Mouse (Mus musculus) embryonic facial prominence, embryonic 15.5 days (tissue): ENCODE measurements around the gene Pkn2. TPM values are rescaled to one million over a fixed set of nuclear protein-coding genes. Genes with fewer than 3 reads are reported as not detected.

ENCODE experiments used
- ATAC-seq: fragments of 200-750 bp; cut with Nextera tagmentation; 2 replicates; pipeline ENCODE4 v1.8.0; 2017; ENCODE audit warnings: low read depth, moderate TSS enrichment; ENCODE audit not compliant: insufficient number of reproducible peaks, low FRiP score, low TSS enrichment
- H3K27ac ChIP-seq: fragments of 300-500 bp; sonication (generic); replicated peaks from 2 replicates; pipeline ENCODE4 v1.5.1; 2015; ENCODE audit warnings: mild to moderate bottlenecking, inconsistent platforms
- H3K27me3 ChIP-seq: fragments of 300-500 bp; sonication (generic); 2 replicates; pipeline ENCODE4 v1.6.1; 2015; ENCODE audit warnings: inconsistent platforms
- H3K36me3 ChIP-seq: fragments of 300-500 bp; sonication (generic); 2 replicates; pipeline ENCODE4 v1.6.1; 2015; ENCODE audit warnings: mild to moderate bottlenecking, inconsistent platforms
- H3K4me1 ChIP-seq: fragments of 300-500 bp; sonication (generic); 2 replicates; pipeline ENCODE4 v1.6.1; 2015; ENCODE audit warnings: inconsistent platforms
- H3K4me2 ChIP-seq: fragments of 300-500 bp; sonication (generic); replicated peaks from 2 replicates; pipeline ENCODE4 v1.6.1; 2015; ENCODE audit warnings: mild to moderate bottlenecking, inconsistent platforms
- H3K4me3 ChIP-seq: fragments of 300-500 bp; sonication (generic); replicated peaks from 2 replicates; pipeline ENCODE4 v1.5.1; 2015; ENCODE audit warnings: mild to moderate bottlenecking, inconsistent platforms
- H3K9ac ChIP-seq: fragments of 300-500 bp; sonication (generic); 2 replicates; pipeline ENCODE4 v1.6.1; 2015; ENCODE audit warnings: inconsistent platforms
- H3K9me3 ChIP-seq: fragments of 300-500 bp; sonication (generic); replicated peaks from 2 replicates; pipeline ENCODE4 v1.6.1; 2016; ENCODE audit warnings: inconsistent platforms
- WGBS: fragments of 180-500 bp; shearing (Covaris S2); methylation state at CpG from one replicate; pipeline ENCODE4 v1.1.7; 2015; 5-methylcytosine and 5-hydroxymethylcytosine counted together
- polyA plus RNA-seq: library from polyadenylated mRNA; unstranded; fragments of >200 nt; fragmentation: Nextera tagmentation; extraction: Ambion mirVana; gene quantifications from 2 replicates; pipeline ENCODE4 v1.2.1, GENCODE M21; 2015

Pkn2 gene
- polyA plus RNA-seq, 1 experiment from 2014 or later: 41.4 TPM

- H3K9me3 ChIP-seq: no peaks in the 10 kb centered on the region
- H3K36me3 ChIP-seq: no peaks in the 10 kb centered on the region
- H3K27me3 ChIP-seq: no peaks in the 10 kb centered on the region
- H3K4me2 ChIP-seq: no peak overlapping the region
- H3K4me3 ChIP-seq: no peak overlapping the region
- ATAC-seq: no peak
- no peak overlapping the region for H3K9ac ChIP-seq
- no peak overlapping the region for H3K27ac ChIP-seq
- 75% methylated on average over 3 of the region's 3 CpGs for WGBS
- peaks cover 7% of the 10 kb centered on the region for H3K4me1 ChIP-seq
Measured at GRCm38 (mm10) chr3:142886963-142887362, 5.2 kb upstream of the Pkn2 start.

GRCm38 (mm10) chr3:142884594-142884993 lies 2.8 kb upstream of the Pkn2 start:
- no peaks in the 10 kb centered on the region for H3K27me3 ChIP-seq
- H3K4me3 ChIP-seq: no peak overlapping the region
- H3K36me3 ChIP-seq: no peaks in the 10 kb centered on the region
- no peak overlapping the region for H3K27ac ChIP-seq
- no peak overlapping the region for H3K9ac ChIP-seq
- no peaks in the 10 kb centered on the region for H3K9me3 ChIP-seq
- H3K4me1 ChIP-seq: peaks cover 7% of the 10 kb centered on the region
- ATAC-seq: no peak
- no peak overlapping the region for H3K4me2 ChIP-seq

GRCm38 (mm10) chr3:142881589-142881871 lies 274 bp downstream of the Pkn2 start:
- WGBS: 0% methylated on average over 18 of the region's 40 CpGs
- peak overlapping the region; percentile 99 for H3K4me3 ChIP-seq
- ATAC-seq: peak; percentile 62

GRCm38 (mm10) chr3:142880790-142881588 lies 815 bp downstream of the Pkn2 start:
- peak overlapping the region; percentile 99 for H3K4me3 ChIP-seq
- peak overlapping the region; percentile 48 for H3K4me2 ChIP-seq
- H3K36me3 ChIP-seq: no peaks in the 10 kb centered on the region
- peak overlapping the region; percentile 93 for H3K9ac ChIP-seq
- H3K27me3 ChIP-seq: no peaks in the 10 kb centered on the region
- H3K27ac ChIP-seq: peak overlapping the region; percentile 95
- peaks cover 7% of the 10 kb centered on the region for H3K4me1 ChIP-seq
- 0 out of 2 replicates have a peak, but pooled peaks have one; percentile 1 for ATAC-seq
- no peaks in the 10 kb centered on the region for H3K9me3 ChIP-seq
- WGBS: 1% methylated on average over 65 of the region's 72 CpGs

More at GRCm38 (mm10) chr3:142881589-142881871, 274 bp downstream of the Pkn2 start:
- H3K36me3 ChIP-seq: no peaks in the 10 kb centered on the region
- H3K9ac ChIP-seq: peak overlapping the region; percentile 93
- H3K4me1 ChIP-seq: peaks cover 7% of the 10 kb centered on the region
- no peaks in the 10 kb centered on the region for H3K9me3 ChIP-seq
- peak overlapping the region; percentile 95 for H3K27ac ChIP-seq
- peak overlapping the region; percentile 48 for H3K4me2 ChIP-seq
- H3K27me3 ChIP-seq: no peaks in the 10 kb centered on the region

- ATAC-seq: no peak; the same call in 1 of the 2 replicates
- Histone ChIP-seq H3K36me3 (no peaks in the 10 kb centered on the region), H3K4me3 (no peak overlapping the region), H3K4me1 (0 out of 2 replicates have a peak, but pooled peaks cover 2% of the 10 kb centered on the region), H3K4me2 (no peak overlapping the region), H3K9ac (no peak overlapping the region), H3K27ac (no peak overlapping the region), H3K9me3 (no peaks in the 10 kb centered on the region), H3K27me3 (no peaks in the 10 kb centered on the region)
- WGBS: 58% methylated on average over 2 of the region's 2 CpGs
Measured at GRCm38 (mm10) chr3:142863236-142863635, 18.6 kb downstream of the Pkn2 start.

GRCm38 (mm10) chr3:142856832-142857231 lies 25.0 kb downstream of the Pkn2 start:
- H3K9me3 ChIP-seq: no peaks in the 10 kb centered on the region
- ATAC-seq: no peak
- no peaks in the 10 kb centered on the region for H3K36me3 ChIP-seq
- H3K4me3 ChIP-seq: no peak overlapping the region
- H3K4me1 ChIP-seq: no peaks in the 10 kb centered on the region
- H3K27ac ChIP-seq: no peak overlapping the region
- H3K27me3 ChIP-seq: no peaks in the 10 kb centered on the region
- H3K9ac ChIP-seq: no peak overlapping the region
- WGBS: 55% methylated on average over 3 of the region's 3 CpGs
- no peak overlapping the region for H3K4me2 ChIP-seq

GRCm38 (mm10) chr3:142855961-142856472 lies 25.8 kb downstream of the Pkn2 start:
- WGBS: 63% methylated on average over 4 of the region's 4 CpGs
- Histone ChIP-seq H3K4me2 (no peak overlapping the region), H3K4me1 (no peaks in the 10 kb centered on the region), H3K27me3 (no peaks in the 10 kb centered on the region), H3K9ac (no peak overlapping the region), H3K36me3 (no peaks in the 10 kb centered on the region), H3K27ac (no peak overlapping the region), H3K4me3 (no peak overlapping the region), H3K9me3 (no peaks in the 10 kb centered on the region)
- no peak for ATAC-seq

GRCm38 (mm10) chr3:142852911-142853310 lies 28.9 kb downstream of the Pkn2 start:
- 93% methylated on average over 3 of the region's 3 CpGs for WGBS

GRCm38 (mm10) chr3:142851631-142852030 lies 30.2 kb downstream of the Pkn2 start:
- Histone ChIP-seq H3K9me3 (no peaks in the 10 kb centered on the region), H3K4me1 (no peaks in the 10 kb centered on the region), H3K4me3 (no peak overlapping the region), H3K9ac (no peak overlapping the region), H3K27me3 (no peaks in the 10 kb centered on the region), H3K36me3 (no peaks in the 10 kb centered on the region), H3K4me2 (no peak overlapping the region), H3K27ac (no peak overlapping the region)
- ATAC-seq: no peak
- 43% methylated on average over 3 of the region's 3 CpGs for WGBS

More at GRCm38 (mm10) chr3:142852911-142853310, 28.9 kb downstream of the Pkn2 start:
- no peak for ATAC-seq
- Histone ChIP-seq H3K4me1 (no peaks in the 10 kb centered on the region), H3K9me3 (no peaks in the 10 kb centered on the region), H3K4me2 (no peak overlapping the region), H3K27me3 (no peaks in the 10 kb centered on the region), H3K36me3 (no peaks in the 10 kb centered on the region), H3K9ac (no peak overlapping the region), H3K4me3 (no peak overlapping the region), H3K27ac (no peak overlapping the region)

GRCm38 (mm10) chr3:142839961-142840360 lies 41.8 kb downstream of the Pkn2 start:
- no peak for ATAC-seq
- H3K27me3 ChIP-seq: no peaks in the 10 kb centered on the region
- no peaks in the 10 kb centered on the region for H3K4me1 ChIP-seq
- no peaks in the 10 kb centered on the region for H3K9me3 ChIP-seq
- no peaks in the 10 kb centered on the region for H3K36me3 ChIP-seq
- H3K4me3 ChIP-seq: no peak overlapping the region
- 76% methylated on average over 4 of the region's 4 CpGs for WGBS
- H3K9ac ChIP-seq: no peak overlapping the region
- no peak overlapping the region for H3K27ac ChIP-seq
- H3K4me2 ChIP-seq: no peak overlapping the region

GRCm38 (mm10) chr3:142834761-142835160 lies 47.0 kb downstream of the Pkn2 start:
- no peaks in the 10 kb centered on the region for H3K9me3 ChIP-seq
- H3K36me3 ChIP-seq: no peaks in the 10 kb centered on the region
- no peak overlapping the region for H3K4me2 ChIP-seq
- H3K4me3 ChIP-seq: no peak overlapping the region
- no peaks in the 10 kb centered on the region for H3K4me1 ChIP-seq
- no peaks in the 10 kb centered on the region for H3K27me3 ChIP-seq
- no peak for ATAC-seq
- no peak overlapping the region for H3K27ac ChIP-seq
- 92% methylated on average over 4 of the region's 4 CpGs for WGBS
- no peak overlapping the region for H3K9ac ChIP-seq

GRCm38 (mm10) chr3:142834024-142834423 lies 47.8 kb downstream of the Pkn2 start:
- no peaks in the 10 kb centered on the region; the same call in 1 of the 2 replicates for H3K36me3 ChIP-seq
- no peaks in the 10 kb centered on the region for H3K4me1 ChIP-seq
- H3K9ac ChIP-seq: no peak overlapping the region
- no peak overlapping the region for H3K4me2 ChIP-seq
- WGBS: 97% methylated on average over 4 of the region's 4 CpGs
- H3K27ac ChIP-seq: no peak overlapping the region
- no peak for ATAC-seq
- no peak overlapping the region for H3K4me3 ChIP-seq
- no peaks in the 10 kb centered on the region for H3K27me3 ChIP-seq
- no peaks in the 10 kb centered on the region for H3K9me3 ChIP-seq
